ENCODE assay signal across 8 mouse cellular contexts in the genomic region with DNA sequence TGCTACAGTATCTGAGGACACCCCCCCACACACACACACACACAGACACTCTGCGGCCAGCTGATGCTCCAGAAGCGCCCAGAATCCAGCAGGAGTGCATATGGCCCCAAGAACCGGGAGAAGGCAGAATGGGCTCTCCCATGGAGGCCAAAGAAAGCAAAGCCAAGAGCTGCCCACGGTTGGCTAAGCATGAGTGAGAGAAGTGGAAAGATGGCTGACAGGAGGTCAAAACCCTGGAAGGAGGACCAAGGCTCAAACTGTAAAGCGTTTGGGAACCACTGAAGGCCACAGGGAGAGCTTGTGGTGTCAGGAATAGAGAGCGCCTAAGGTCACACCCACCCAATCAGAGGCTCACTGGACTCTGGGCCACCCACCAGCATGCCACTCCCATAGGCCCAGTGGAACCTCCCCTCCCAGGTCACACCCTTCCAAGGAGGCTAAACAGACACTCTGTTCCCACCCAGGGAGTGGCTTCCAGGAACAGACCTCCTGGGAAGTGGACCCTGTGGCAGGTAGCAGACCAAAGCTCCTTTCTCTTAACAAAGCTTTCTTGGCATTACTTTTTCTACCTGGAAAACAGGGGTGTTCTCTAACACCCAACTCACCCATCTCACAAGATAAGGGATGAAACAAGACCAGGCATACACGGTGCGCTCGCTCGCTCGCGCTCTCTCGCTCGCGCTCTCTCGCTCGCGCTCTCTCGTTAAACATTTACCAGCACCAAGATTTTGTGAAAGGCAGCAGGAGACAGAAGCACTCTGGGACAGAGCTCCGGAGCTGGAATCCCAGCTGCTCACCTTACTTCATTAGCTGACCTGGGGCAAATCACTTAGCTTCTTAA. TPM values are rescaled to one million over a fixed set of nuclear protein-coding genes. Genes with fewer than 3 reads are reported as not detected.
DNase-seq lines count a peak whose midpoint lies in the region; ATAC-seq and TF ChIP-seq lines count a peak whose summit lies in the region.

No protein-coding gene starts in this region.

- H3K27ac ChIP-seq in heart, embryonic 13.5 days (replicated peaks): peak overlapping the region; percentile 74
- H3K27ac ChIP-seq in bone marrow, adult 2 months (ENCODE audit: control insufficient read depth, insufficient read depth, low read depth, low read length, poor library complexity): no peak overlapping the region
- H3K27ac ChIP-seq in heart, postnatal 0 days (ENCODE audit: low read depth): no peak overlapping the region
- peak overlapping the region; percentile 73; the same call in 1 of the 2 replicates for H3K27ac ChIP-seq in limb, embryonic 11.5 days (replicated peaks; ENCODE audit: low read depth, low read length)
- no peak overlapping the region for H3K27ac ChIP-seq in midbrain, embryonic 11.5 days (ENCODE audit: low read depth, low read length)

- peaks cover 63% of the 10 kb centered on the region for H3K4me1 ChIP-seq in heart, embryonic 13.5 days
- peaks cover 7% of the 10 kb centered on the region; the same call in 1 of the 2 replicates for H3K4me1 ChIP-seq in bone marrow, adult 2 months (ENCODE audit: control insufficient read depth, insufficient read depth, low read length)
- peaks cover 43% of the 10 kb centered on the region for H3K4me1 ChIP-seq in heart, postnatal 0 days (ENCODE audit: control insufficient read depth, insufficient read depth)
- peaks cover 31% of the 10 kb centered on the region for H3K4me1 ChIP-seq in limb, embryonic 11.5 days (ENCODE audit: control insufficient read depth, insufficient read depth, low read length)
- H3K4me1 ChIP-seq in midbrain, embryonic 11.5 days (ENCODE audit: control insufficient read depth, insufficient read depth, low read length): peaks cover 14% of the 10 kb centered on the region

- no peak for TF ChIP-seq EP300 in heart, postnatal 0 days (IDR thresholded peaks at IDR 0.05; ENCODE audit: low read depth)

- H3K4me3 ChIP-seq in heart, embryonic 13.5 days: peak overlapping the region; percentile 75
- peak overlapping the region; percentile 69 for H3K4me3 ChIP-seq in bone marrow, adult 2 months (replicated peaks; ENCODE audit: control insufficient read depth, low read depth, low read length)
- H3K4me3 ChIP-seq in heart, postnatal 0 days (ENCODE audit: low read depth, low read length): peak overlapping the region; percentile 85
- H3K4me3 ChIP-seq in limb, embryonic 11.5 days (ENCODE audit: low read depth, low read length): peak overlapping the region; percentile 65
- peak overlapping the region; percentile 72 for H3K4me3 ChIP-seq in midbrain, embryonic 11.5 days (ENCODE audit: low read depth, low read length)

- H3K4me2 ChIP-seq in heart, embryonic 13.5 days: peak overlapping the region; percentile 95
- peak overlapping the region; percentile 95 for H3K4me2 ChIP-seq in heart, postnatal 0 days (ENCODE audit: low read depth, low read length)
- peak overlapping the region; percentile 88 for H3K4me2 ChIP-seq in limb, embryonic 11.5 days (ENCODE audit: low read depth, severe bottlenecking)
- peak overlapping the region; percentile 83 for H3K4me2 ChIP-seq in midbrain, embryonic 11.5 days

- H3K9me3 ChIP-seq in heart, embryonic 13.5 days: no peaks in the 10 kb centered on the region
- H3K9me3 ChIP-seq in heart, postnatal 0 days (replicated peaks; ENCODE audit: control insufficient read depth, low read length): no peaks in the 10 kb centered on the region
- no peaks in the 10 kb centered on the region for H3K9me3 ChIP-seq in limb, embryonic 11.5 days (ENCODE audit: control insufficient read depth, low read length)
- no peaks in the 10 kb centered on the region for H3K9me3 ChIP-seq in midbrain, embryonic 11.5 days (ENCODE audit: control insufficient read depth, low read length)

- DNase-seq in heart, postnatal 36 days: no peak
- no peak for DNase-seq in heart, postnatal 0 days (ENCODE audit: low spot score)
- peak; percentile 29 for DNase-seq in limb, embryonic 11.5 days (ENCODE audit: low spot score)
- peak; percentile 84 for DNase-seq in midbrain, embryonic 11.5 days (ENCODE audit: low spot score, missing footprints)
- peak; percentile 90 for DNase-seq in yolk sac, embryonic 10.5 days (ENCODE audit: low spot score)
- DNase-seq in left cerebral cortex, adult 18-20 months (ENCODE audit: low spot score in 2 of 2): no peak

- H3K9ac ChIP-seq in heart, embryonic 13.5 days: peak overlapping the region; percentile 91
- H3K9ac ChIP-seq in heart, postnatal 0 days (replicated peaks; ENCODE audit: low read depth, low read length): no peak overlapping the region; the same call in 1 of the 2 replicates
- peak overlapping the region; percentile 72 for H3K9ac ChIP-seq in limb, embryonic 11.5 days (ENCODE audit: low read length)
- peak overlapping the region; percentile 79 for H3K9ac ChIP-seq in midbrain, embryonic 11.5 days (ENCODE audit: low read length)

- TF ChIP-seq POLR2A in bone marrow, adult 2 months (IDR thresholded peaks at IDR 0.05; ENCODE audit: borderline replicate concordance, control insufficient read depth, low read depth, low read length): no peak

- WGBS in heart, embryonic 13.5 days: 36% methylated on average over 20 of the region's 20 CpGs
- 84% methylated on average over 20 of the region's 20 CpGs for WGBS in bone marrow, adult 2 months
- WGBS in heart, postnatal 0 days: 44% methylated on average over 20 of the region's 20 CpGs
- 35% methylated on average over 20 of the region's 20 CpGs for WGBS in limb, embryonic 11.5 days
- 50% methylated on average over 20 of the region's 20 CpGs for WGBS in midbrain, embryonic 11.5 days

- H3K27me3 ChIP-seq in heart, embryonic 13.5 days (replicated peaks): no peaks in the 10 kb centered on the region
- no peaks in the 10 kb centered on the region for H3K27me3 ChIP-seq in heart, postnatal 0 days (ENCODE audit: control insufficient read depth, insufficient read depth, low read length)
- H3K27me3 ChIP-seq in limb, embryonic 11.5 days (ENCODE audit: control insufficient read depth, insufficient read depth, low read length): no peaks in the 10 kb centered on the region
- no peaks in the 10 kb centered on the region for H3K27me3 ChIP-seq in midbrain, embryonic 11.5 days (ENCODE audit: control insufficient read depth, insufficient read depth, low read length)

- peaks cover 7% of the 10 kb centered on the region for H3K36me3 ChIP-seq in heart, embryonic 13.5 days
- no peaks in the 10 kb centered on the region for H3K36me3 ChIP-seq in heart, postnatal 0 days (replicated peaks; ENCODE audit: control insufficient read depth, insufficient read depth, low read length)
- no peaks in the 10 kb centered on the region for H3K36me3 ChIP-seq in limb, embryonic 11.5 days (ENCODE audit: control insufficient read depth, insufficient read depth, low read length)
- no peaks in the 10 kb centered on the region for H3K36me3 ChIP-seq in midbrain, embryonic 11.5 days (ENCODE audit: control insufficient read depth, insufficient read depth, low read length)

- no peak for TF ChIP-seq CTCF in bone marrow, adult 2 months (IDR thresholded peaks at IDR 0.05; ENCODE audit: control insufficient read depth, insufficient read depth, low read length)
- TF ChIP-seq CTCF in heart, postnatal 0 days (IDR thresholded peaks at IDR 0.05; ENCODE audit: low read depth): no peak

- intact Hi-C loops in heart, postnatal 36 days (cut with DNase I): no loop called here

- ATAC-seq in heart, embryonic 13.5 days (ENCODE audit: extremely low read depth, insufficient number of reproducible peaks, low FRiP score, low TSS enrichment): no peak; the same call in 1 of the 2 replicates
- ATAC-seq in heart, postnatal 0 days (ENCODE audit: insufficient read depth, low read depth): no peak
- no peak for ATAC-seq in limb, embryonic 11.5 days (ENCODE audit: insufficient number of reproducible peaks, low FRiP score, low TSS enrichment, low read depth)
- ATAC-seq in midbrain, embryonic 11.5 days (ENCODE audit: low FRiP score): no peak

RNA-seq across cellular contexts. Expression of gene Samd4b, which starts 1.3 kb away (rescaled TPM):
- 18.7 and 23.3 TPM in 2 replicates for polyA plus RNA-seq in heart, embryonic 13.5 days (2015; fragmentation: Nextera tagmentation; extraction: Ambion mirVana)
- 10 to 100 TPM; 20.5 to 24.5 TPM for total RNA-seq in heart, postnatal 36 days (2021)
- polyA plus RNA-seq in bone marrow, adult 2 months (2011; ENCODE audit: insufficient read depth, insufficient read length, low replicate concordance, missing spikeins): 5.4 and 25.2 TPM in 2 replicates
- total RNA-seq in heart, postnatal 0 days (2014; rRNA removed; ENCODE audit: low replicate concordance): 37.0 and 53.5 TPM in 2 replicates
- 12.3 and 12.4 TPM in 2 replicates for polyA plus RNA-seq in heart, postnatal 0 days (2015; fragmentation: Nextera tagmentation; extraction: Ambion mirVana)
- 37.5 and 37.6 TPM in 2 replicates for polyA plus RNA-seq in limb, embryonic 11.5 days (2014; fragmentation: Nextera tagmentation; extraction: Ambion mirVana)
- 23.8 and 27.8 TPM in 2 replicates for polyA plus RNA-seq in midbrain, embryonic 11.5 days (2014; fragmentation: Nextera tagmentation; extraction: Ambion mirVana)
- 10 to 100 TPM; 67.8 to 80.1 TPM for total RNA-seq in left cerebral cortex, adult 18-20 months (2021)

RNA-seq across cellular contexts. Expression of gene Pak4, which starts 1.3 kb away (rescaled TPM):
- polyA plus RNA-seq in heart, embryonic 13.5 days (2015; fragmentation: Nextera tagmentation; extraction: Ambion mirVana): 27.9 and 30.5 TPM in 2 replicates
- total RNA-seq in heart, postnatal 36 days (2021): 1 to 10 TPM; 7.3 to 7.4 TPM
- 6.1 and 13.6 TPM in 2 replicates for polyA plus RNA-seq in bone marrow, adult 2 months (2011; ENCODE audit: insufficient read depth, insufficient read length, low replicate concordance, missing spikeins)
- total RNA-seq in heart, postnatal 0 days (2014; rRNA removed; ENCODE audit: low replicate concordance): 12.7 and 17.1 TPM in 2 replicates
- 11.3 and 12.0 TPM in 2 replicates for polyA plus RNA-seq in heart, postnatal 0 days (2015; fragmentation: Nextera tagmentation; extraction: Ambion mirVana)
- polyA plus RNA-seq in limb, embryonic 11.5 days (2014; fragmentation: Nextera tagmentation; extraction: Ambion mirVana): 37.4 and 44.5 TPM in 2 replicates
- 29.6 and 32.5 TPM in 2 replicates for polyA plus RNA-seq in midbrain, embryonic 11.5 days (2014; fragmentation: Nextera tagmentation; extraction: Ambion mirVana)
- total RNA-seq in left cerebral cortex, adult 18-20 months (2021): 1 to 10 TPM; 8.6 to 8.8 TPM

RNA-seq across cellular contexts. Expression of gene Acp7, which starts 34.5 kb away (rescaled TPM):
- not detected in 2 replicates for polyA plus RNA-seq in heart, embryonic 13.5 days (2015; fragmentation: Nextera tagmentation; extraction: Ambion mirVana)
- total RNA-seq in heart, postnatal 36 days (2021): not detected
- not detected in 2 replicates for polyA plus RNA-seq in bone marrow, adult 2 months (2011; ENCODE audit: insufficient read depth, insufficient read length, low replicate concordance, missing spikeins)
- not detected in 2 replicates for total RNA-seq in heart, postnatal 0 days (2014; rRNA removed; ENCODE audit: low replicate concordance)
- not detected in 2 replicates for polyA plus RNA-seq in heart, postnatal 0 days (2015; fragmentation: Nextera tagmentation; extraction: Ambion mirVana)
- polyA plus RNA-seq in limb, embryonic 11.5 days (2014; fragmentation: Nextera tagmentation; extraction: Ambion mirVana): not detected in 2 replicates
- polyA plus RNA-seq in midbrain, embryonic 11.5 days (2014; fragmentation: Nextera tagmentation; extraction: Ambion mirVana): not detected in 2 replicates
- total RNA-seq in left cerebral cortex, adult 18-20 months (2021): 1 to 10 TPM; 2.2 to 2.4 TPM

RNA-seq across cellular contexts. Expression of gene Nccrp1, which starts 49.6 kb away (rescaled TPM):
- not detected in 2 replicates for polyA plus RNA-seq in heart, embryonic 13.5 days (2015; fragmentation: Nextera tagmentation; extraction: Ambion mirVana)
- not detected for total RNA-seq in heart, postnatal 36 days (2021)
- not detected in 2 replicates for polyA plus RNA-seq in bone marrow, adult 2 months (2011; ENCODE audit: insufficient read depth, insufficient read length, low replicate concordance, missing spikeins)
- not detected in 2 replicates for total RNA-seq in heart, postnatal 0 days (2014; rRNA removed; ENCODE audit: low replicate concordance)
- not detected in 2 replicates for polyA plus RNA-seq in heart, postnatal 0 days (2015; fragmentation: Nextera tagmentation; extraction: Ambion mirVana)
- polyA plus RNA-seq in limb, embryonic 11.5 days (2014; fragmentation: Nextera tagmentation; extraction: Ambion mirVana): not detected in 2 replicates
- not detected in 2 replicates for polyA plus RNA-seq in midbrain, embryonic 11.5 days (2014; fragmentation: Nextera tagmentation; extraction: Ambion mirVana)
- total RNA-seq in left cerebral cortex, adult 18-20 months (2021): under 1 TPM in 1 of 2 experiments, not detected in 1; 0.28 TPM

RNA-seq across cellular contexts. Expression of gene Sycn, which starts 56.0 kb away (rescaled TPM):
- polyA plus RNA-seq in heart, embryonic 13.5 days (2015; fragmentation: Nextera tagmentation; extraction: Ambion mirVana): not detected in 2 replicates
- not detected for total RNA-seq in heart, postnatal 36 days (2021)
- polyA plus RNA-seq in bone marrow, adult 2 months (2011; ENCODE audit: insufficient read depth, insufficient read length, low replicate concordance, missing spikeins): not detected in 2 replicates
- total RNA-seq in heart, postnatal 0 days (2014; rRNA removed; ENCODE audit: low replicate concordance): not detected in 2 replicates
- not detected in 2 replicates for polyA plus RNA-seq in heart, postnatal 0 days (2015; fragmentation: Nextera tagmentation; extraction: Ambion mirVana)
- polyA plus RNA-seq in limb, embryonic 11.5 days (2014; fragmentation: Nextera tagmentation; extraction: Ambion mirVana): not detected in 2 replicates
- polyA plus RNA-seq in midbrain, embryonic 11.5 days (2014; fragmentation: Nextera tagmentation; extraction: Ambion mirVana): not detected in 2 replicates
- total RNA-seq in left cerebral cortex, adult 18-20 months (2021): not detected

Comparison
In these comparisons a context has a peak if more than half of its experiments do, and no peak if none do; other contexts are left out.
1. H3K27ac ChIP-seq: peak in heart, embryonic 13.5 days (single experiment) and limb, embryonic 11.5 days (single experiment); none in bone marrow, adult 2 months (single experiment), heart, postnatal 0 days (single experiment) and midbrain, embryonic 11.5 days (single experiment).
2. DNase-seq: peak in limb, embryonic 11.5 days (single experiment), midbrain, embryonic 11.5 days (single experiment) and yolk sac, embryonic 10.5 days (single experiment); none in heart, postnatal 36 days (0 of 2), heart, postnatal 0 days (single experiment) and left cerebral cortex, adult 18-20 months (0 of 2).
3. Peak in every context shown above with its lines, with median percentiles within 50 percentile points of each other: H3K4me2 ChIP-seq and H3K4me3 ChIP-seq.